Mouse (Mus musculus): ENCODE results near the gene 4930564D02Rik.

DNA sequence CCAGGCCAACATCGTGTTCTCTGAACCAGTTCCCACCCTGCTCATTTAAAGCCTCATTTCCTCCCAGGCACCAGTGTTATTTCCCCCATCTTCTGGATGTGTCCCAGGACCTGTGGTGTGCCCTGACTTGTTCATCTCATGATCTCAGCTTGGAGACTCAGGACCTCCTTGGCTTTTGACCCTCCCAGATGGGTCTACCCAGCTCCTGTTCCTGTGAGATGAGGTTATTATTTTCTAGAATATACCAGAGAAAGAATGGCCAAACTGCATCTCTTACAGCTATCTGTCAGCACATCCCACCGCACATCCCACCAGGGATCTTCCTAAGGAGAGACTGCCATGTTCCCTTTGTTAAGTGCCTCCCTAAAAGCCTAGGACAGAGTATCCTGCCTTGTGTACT, 22.0 kb downstream of the 4930564D02Rik start:
- TF ChIP-seq GATA1 (IDR thresholded peaks at IDR 0.05; ENCODE audit: low read length) (no peak), TAL1 (IDR thresholded peaks at IDR 0.05; ENCODE audit: low read length) (no peak)

All from erythroblast, embryonic 14.5 days (primary cell).